Mouse (Mus musculus) T-helper 17 cell (primary cell): Measurements from ENCODE around the gene Cdc37l1.

ENCODE experiments used
- in situ Hi-C, 2 experiments: fragments of 300-600 bp; cut with MboI, MseI; formaldehyde crosslinking; loops; 1 replicate in 1 of 2; 2 replicates in 1 of 2; pipeline ENCODE4 v1.15.1; 2025; ENCODE audit warnings: high pct_unique_total_duplicates in 2 of 2

Gene Cdc37l1

DNA sequence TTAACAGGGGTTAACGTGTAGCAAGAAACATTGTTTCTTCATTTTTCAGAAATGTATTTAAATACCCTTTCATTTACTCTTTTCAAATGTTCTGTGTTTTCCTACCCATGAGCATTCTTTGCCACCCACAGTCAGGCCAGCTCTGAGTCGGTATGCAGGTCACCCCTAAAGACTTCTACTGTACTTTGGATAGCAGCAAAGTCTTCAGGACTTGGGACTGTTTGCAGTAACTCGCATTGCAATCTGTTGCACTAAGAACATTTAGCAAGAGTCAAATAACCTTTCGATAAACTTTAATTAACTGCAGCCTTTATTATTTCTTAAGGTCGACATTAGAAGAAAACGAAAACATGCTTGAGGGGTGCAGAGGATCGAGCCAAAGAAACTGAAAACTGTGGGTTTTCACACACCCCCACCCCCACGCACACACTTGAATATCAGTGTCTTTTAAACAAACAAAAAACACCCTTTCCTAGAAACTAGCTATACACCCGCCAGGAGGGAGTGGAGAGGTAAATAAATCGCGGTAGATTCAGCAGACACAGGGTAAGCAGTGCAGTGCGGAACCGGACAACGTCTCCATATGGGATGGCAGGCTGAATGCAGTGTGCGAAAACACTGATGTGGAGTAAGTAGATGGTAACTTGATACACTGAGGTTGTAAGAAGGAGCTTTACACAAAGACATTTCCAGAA, 56.0 kb downstream of the Cdc37l1 start:
- in situ Hi-C loops, result no loop called here

- in situ Hi-C loops, result no loop called here
Observed at GRCm38 (mm10) chr19:29046961-29047333, 56.8 kb downstream of the Cdc37l1 start.

DNA sequence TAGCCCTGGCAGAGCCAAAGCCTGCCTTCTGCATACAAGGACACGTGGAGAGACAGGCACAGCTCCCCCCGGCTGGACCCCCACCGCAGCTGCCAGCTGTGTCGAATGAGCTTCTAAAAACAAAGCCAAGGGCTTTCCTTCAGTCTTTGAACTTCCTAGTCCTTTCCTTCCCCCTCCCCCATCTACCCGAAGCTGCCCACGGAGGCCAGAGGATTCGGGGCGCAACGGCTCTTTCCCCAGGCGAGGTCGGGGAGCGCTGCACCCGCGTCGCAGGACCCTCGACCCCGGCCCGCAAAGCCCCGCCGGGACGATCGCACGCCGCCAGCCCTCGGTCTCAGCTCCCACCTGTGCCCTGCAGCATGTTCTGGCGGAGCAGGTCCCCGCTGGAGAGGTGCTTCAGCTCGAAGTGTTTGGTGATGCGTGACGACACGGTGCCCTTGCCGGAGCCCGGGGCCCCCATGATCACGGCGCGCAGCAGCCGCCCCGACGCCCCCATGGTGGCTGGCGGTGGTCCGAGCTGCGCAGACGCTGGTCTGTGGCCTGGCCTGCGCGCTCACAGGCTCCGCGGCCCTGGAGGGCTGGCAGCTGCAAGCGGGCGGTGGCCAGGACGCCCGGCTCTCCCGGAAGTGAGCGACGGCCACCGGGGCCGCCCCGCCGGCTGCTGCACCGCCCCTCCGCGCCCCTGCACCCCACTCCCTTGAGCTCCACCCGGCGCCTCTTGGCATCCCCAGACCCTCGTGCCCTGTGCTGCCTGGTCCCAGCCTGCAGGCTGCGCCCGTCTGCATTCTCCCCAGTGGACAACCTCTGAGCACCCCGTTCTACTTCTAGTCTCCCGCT, 57.4 kb downstream of the Cdc37l1 start, which contains the start of gene Ak3:
Ak3 (minus strand) TSS at position 628 of the 837 bp plus-strand sequence.
- in situ Hi-C loops, result no loop called here

GRCm38 (mm10) chr19:29049401-29050075, 59.4 kb downstream of the Cdc37l1 start:
- in situ Hi-C loops, result loop anchor here in 1 of 2 experiments (10.0 kb wide), 1 partner anchor 1295 kb away; no protein-coding TSS in a partner anchor

- in situ Hi-C loops, result loop anchor here in 1 of 2 experiments (10.0 kb wide), 1 partner anchor 1294 kb away; no protein-coding TSS in a partner anchor
Observed at GRCm38 (mm10) chr19:29050186-29050980, 60.2 kb downstream of the Cdc37l1 start.

GRCm38 (mm10) chr19:29052786-29053185, 62.6 kb downstream of the Cdc37l1 start:
- in situ Hi-C loops, result loop anchor here in 1 of 2 experiments (10.0 kb wide), 1 partner anchor 1292 kb away; no protein-coding TSS in a partner anchor

GRCm38 (mm10) chr19:29054594-29054993, 64.4 kb downstream of the Cdc37l1 start:
- in situ Hi-C loops, result loop anchor here in 1 of 2 experiments (10.0 kb wide), 1 partner anchor 1290 kb away; no protein-coding TSS in a partner anchor

DNA sequence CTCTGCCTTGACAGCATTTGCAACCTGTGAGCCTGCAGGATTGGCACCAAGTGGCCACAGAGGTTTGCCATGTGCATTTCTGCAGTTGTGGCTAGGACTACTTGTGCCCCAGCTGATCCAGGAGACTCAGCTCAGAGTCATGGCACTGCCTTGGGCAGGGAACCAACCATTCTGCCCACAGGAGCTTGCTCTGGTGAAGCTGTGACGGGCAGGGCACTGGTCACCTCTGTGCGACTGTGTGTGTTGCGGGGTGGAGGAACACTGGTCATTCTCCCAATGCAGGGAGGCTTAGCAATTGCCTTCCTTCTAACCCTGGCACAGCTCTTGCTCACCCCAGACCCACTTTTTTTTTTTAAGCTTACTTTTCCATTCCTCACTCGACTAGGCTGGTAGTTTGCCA, 65.3 kb downstream of the Cdc37l1 start:
- in situ Hi-C loops, result loop anchor here in 1 of 2 experiments (10.0 kb wide), 1 partner anchor 1289 kb away; no protein-coding TSS in a partner anchor

DNA sequence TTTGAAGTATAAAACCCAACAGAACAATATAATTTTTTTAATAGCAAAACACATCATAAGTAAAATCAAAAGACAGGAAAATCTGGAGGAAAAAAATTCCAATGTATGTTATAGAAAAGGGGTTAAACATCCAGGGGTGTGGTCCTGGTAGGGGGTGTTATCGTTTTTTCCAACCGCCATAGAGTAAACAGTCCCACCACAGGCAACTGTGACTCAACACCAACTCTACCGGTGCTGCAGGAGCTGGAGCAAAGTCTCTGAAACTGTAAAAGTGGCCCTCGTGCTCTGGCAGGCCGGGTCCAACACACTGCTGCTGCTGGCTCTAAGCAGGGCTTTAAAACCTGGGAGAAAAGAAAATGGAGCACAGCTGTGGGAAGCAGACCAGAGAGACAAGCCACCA, 68.6 kb downstream of the Cdc37l1 start:
- in situ Hi-C loops, result loop anchor here in 1 of 2 experiments (10.0 kb wide), 1 partner anchor 1286 kb away; no protein-coding TSS in a partner anchor

- in situ Hi-C loops, result loop anchor here (5.0 to 10.0 kb wide), 2 partner anchors 193 to 1285 kb away; partner anchors contain the start of gene Jak2 (in 1 of the 2)
Observed at GRCm38 (mm10) chr19:29059688-29060087, 69.5 kb downstream of the Cdc37l1 start.

- in situ Hi-C loops, result loop anchor here in 1 of 2 experiments (5.0 kb wide), 1 partner anchor 192 kb away; the partner anchor contains the start of gene Jak2
Observed at GRCm38 (mm10) chr19:29060299-29060698, 70.1 kb downstream of the Cdc37l1 start.

DNA sequence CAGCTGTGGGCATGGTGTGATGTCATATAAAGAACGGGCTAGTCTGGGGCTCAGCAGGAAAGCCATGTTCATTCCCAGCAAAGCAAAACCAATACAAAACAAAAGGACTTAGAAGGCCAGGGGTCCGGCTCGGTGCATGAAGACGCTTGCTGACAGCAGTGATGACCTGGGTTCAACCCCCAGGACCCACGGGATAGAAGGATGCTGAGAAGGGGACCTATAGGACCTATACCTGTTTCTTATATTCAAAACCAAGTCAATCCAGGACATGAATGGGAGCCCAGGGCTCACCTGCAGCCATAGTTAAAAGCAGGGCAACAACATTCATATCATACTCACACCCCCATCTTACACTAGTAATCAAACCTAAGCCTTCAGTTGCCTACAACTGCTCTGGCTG, 72.9 kb downstream of the Cdc37l1 start:
- in situ Hi-C loops, result loop anchor here in 1 of 2 experiments (5.0 kb wide), 1 partner anchor 189 kb away; the partner anchor contains the start of gene Jak2

GRCm38 (mm10) chr19:29063577-29064363, 73.6 kb downstream of the Cdc37l1 start:
- in situ Hi-C loops, result loop anchor here in 1 of 2 experiments (5.0 kb wide), 1 partner anchor 189 kb away; the partner anchor contains the start of gene Jak2

DNA sequence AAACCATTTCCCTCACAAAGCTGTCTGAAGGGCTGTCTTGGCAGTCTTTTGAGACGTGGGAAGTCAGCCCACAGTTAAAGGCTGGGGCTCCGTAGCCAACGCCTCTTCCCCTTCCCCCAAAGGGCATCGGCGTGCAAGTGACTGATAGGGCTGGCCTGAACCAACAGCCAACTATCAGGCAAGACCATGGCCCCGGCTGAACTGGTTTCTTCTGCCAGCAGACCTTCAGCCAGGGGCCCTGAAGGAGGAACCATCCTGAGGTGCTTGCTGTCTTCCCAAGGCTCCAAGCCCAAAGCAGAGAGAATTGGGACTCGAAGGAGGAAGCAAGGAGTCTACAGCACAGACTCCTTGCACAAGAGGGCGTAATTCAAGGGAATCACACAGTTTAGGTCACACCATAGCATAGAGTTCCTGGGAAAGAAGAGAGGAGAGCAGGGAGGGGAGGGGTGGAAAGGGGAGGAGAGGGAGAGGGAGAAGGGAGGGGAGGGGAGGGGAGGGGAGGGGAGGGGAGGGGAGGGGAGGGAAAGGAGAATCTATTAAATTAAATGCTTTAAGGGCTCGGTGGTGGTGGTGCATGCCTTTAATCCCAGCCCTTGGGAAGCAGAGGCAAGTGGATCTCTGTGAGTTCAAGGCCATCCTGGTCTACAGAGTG, 74.4 kb downstream of the Cdc37l1 start:
- in situ Hi-C loops, result loop anchor here (5.0 kb wide), 3 partner anchors 38 to 188 kb away; partner anchors contain the start of genes Jak2 (in 2 of the 2) and Rcl1 (in 1 of the 2)

- in situ Hi-C loops, result loop anchor here (5.0 kb wide), 3 partner anchors 35 to 185 kb away; partner anchors contain the start of genes Jak2 (in 1 of the 2) and Rcl1 (in 1 of the 2)
Observed at GRCm38 (mm10) chr19:29066981-29067471, 76.9 kb downstream of the Cdc37l1 start.

GRCm38 (mm10) chr19:29069195-29069594, 79.0 kb downstream of the Cdc37l1 start:
- in situ Hi-C loops, result loop anchor here (5.0 kb wide), 3 partner anchors 33 to 183 kb away; partner anchors contain the start of genes Jak2 (in 1 of the 2) and Rcl1 (in 1 of the 2)

- in situ Hi-C loops, result loop anchor here in 1 of 2 experiments (5.0 kb wide), 1 partner anchor 47 kb away; no protein-coding TSS in a partner anchor
Observed at GRCm38 (mm10) chr19:29074802-29075201, 84.7 kb downstream of the Cdc37l1 start.
